Mouse (Mus musculus) megakaryocyte, adult 5-6 weeks (primary cell): Measurements from ENCODE around the gene F2rl1. TPM values are rescaled to one million over a fixed set of nuclear protein-coding genes. Genes with fewer than 3 reads are reported as not detected.
A peak's percentile ranks its signal among the peaks of the same experiment; 100 is the strongest.
"Not testable (repeated sequence)": the region's sequence is repeated elsewhere in the genome, so short reads cannot be mapped to it uniquely, and the experiment has no call there.

Experiments used
- ATAC-seq: 2 replicates; pipeline ENCODE4 v1.8.0; 2016; ENCODE audit warnings: mild to moderate bottlenecking, inconsistent platforms; ENCODE audit not compliant: poor library complexity, severe bottlenecking
- total RNA-seq, 2 experiments: library from RNA; stranded (forward) in 1 of 2; stranded (reverse) in 1 of 2; fragments of 153-499, 151-499 nt in 1 of 2; fragments of 221-1000, 200-1000 nt in 1 of 2; gene quantifications; 2 replicates each; pipeline versions ENCODE4 v1.2.3 to v1.2.4; 2015 to 2017

Gene F2rl1
- total RNA-seq, 2 experiments from 2014 or later, result 0.33 TPM; not detected in 1

DNA sequence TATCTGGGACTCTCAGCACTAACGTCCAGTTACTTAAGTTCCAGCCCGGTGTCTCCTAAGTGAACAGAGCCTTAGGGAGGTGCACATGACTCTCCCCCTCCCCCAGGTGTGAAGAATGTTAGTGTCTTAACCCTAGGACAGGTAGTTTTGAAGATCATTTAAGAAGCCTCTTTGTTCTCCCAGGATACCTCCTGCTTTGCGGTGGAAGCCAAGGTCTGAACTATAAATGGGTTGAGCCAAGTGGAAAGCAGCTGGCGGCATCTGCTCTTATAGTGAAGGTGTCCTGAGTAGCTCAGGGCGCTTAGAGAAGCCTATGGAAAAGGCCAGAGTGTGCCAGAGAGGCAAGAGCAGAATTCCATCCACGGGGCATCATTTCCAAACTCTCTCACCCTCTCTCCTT, 10.0 kb upstream of the F2rl1 start:
- ATAC-seq, result no peak

GRCm38 (mm10) chr13:95534131-95534561, 9.1 kb upstream of the F2rl1 start:
- ATAC-seq, result peak; percentile 80

GRCm38 (mm10) chr13:95533640-95534039, 8.6 kb upstream of the F2rl1 start:
- ATAC-seq, result no peak

DNA sequence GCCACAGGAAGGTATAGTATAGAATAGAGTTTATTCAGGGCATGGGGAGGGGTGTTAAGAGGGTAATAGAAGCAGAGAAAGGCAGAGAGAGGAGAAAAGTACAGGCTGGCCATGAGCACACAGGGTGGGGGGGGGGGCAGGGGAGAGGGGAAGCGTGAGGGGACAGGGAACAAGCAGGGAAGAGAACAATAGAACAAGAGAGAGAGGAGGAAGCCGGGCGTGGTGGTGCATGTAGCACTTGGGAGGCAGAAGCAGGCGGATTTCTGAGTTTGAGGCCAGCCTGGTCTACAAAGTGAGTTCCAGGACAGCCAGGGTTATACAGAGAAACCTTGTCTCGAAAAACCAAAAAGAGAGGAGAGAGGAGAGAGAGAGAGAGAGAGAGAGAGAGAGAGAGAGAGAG, 8.1 kb upstream of the F2rl1 start:
- not testable (repeated sequence) for ATAC-seq

- no peak for ATAC-seq
These were observed 6.4 kb upstream of the F2rl1 start for GRCm38 (mm10) chr13:95531273-95532045.

DNA sequence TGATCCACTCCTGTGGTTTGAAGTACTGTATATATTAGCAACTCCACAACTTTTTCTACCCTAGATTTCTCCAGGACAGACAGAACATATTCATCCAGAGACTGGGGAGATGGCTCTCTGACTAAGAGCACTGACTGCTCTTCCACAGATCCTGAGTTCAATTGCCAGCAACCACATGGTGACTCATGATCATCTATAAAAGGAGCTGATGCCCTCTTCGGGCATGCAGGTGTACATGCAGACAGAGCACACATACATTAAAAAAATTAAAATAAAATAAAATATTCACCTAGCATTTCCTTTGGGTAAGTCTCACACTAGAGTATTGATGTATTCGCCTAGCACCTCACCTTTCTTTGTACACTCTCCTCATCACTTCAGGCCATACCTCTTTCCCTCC, 4.2 kb upstream of the F2rl1 start:
- no peak for ATAC-seq

DNA sequence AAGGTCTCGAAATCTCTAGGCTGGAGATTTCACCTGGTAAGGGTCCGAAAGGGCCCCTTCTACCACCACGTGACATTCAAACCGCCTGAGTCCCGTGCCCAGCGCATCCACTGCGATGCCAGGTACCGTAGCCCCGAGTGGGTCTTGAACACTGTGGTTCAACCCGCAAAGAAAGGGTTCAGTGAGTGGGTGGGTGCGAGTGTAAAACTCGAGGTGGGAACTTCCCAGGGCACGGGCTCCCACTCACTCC, 678 bp downstream of the F2rl1 start:
- peak; percentile 7; the same call in 1 of the 2 replicates for ATAC-seq

GRCm38 (mm10) chr13:95523659-95524423, 1.2 kb downstream of the F2rl1 start:
- peak; percentile 65 for ATAC-seq

GRCm38 (mm10) chr13:95522176-95522575, 2.9 kb downstream of the F2rl1 start:
- no peak for ATAC-seq

DNA sequence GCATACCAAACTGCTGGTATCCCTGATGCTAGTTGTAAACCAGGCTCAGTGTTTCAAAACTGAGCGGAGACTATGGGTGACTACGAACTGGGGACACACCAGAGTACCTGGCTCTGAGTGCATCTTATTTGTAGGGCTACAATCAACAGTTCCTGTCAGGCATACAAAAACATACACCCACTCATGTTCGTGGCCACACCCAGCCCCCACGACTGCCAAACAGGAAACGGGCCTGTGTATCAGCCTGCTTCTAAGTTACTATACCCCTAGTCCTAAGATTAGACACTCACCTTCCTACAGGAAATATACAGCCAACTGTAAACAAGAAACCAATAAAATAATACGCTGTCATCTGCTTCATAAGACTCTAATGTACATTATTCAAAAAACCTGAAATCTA, 4.0 kb downstream of the F2rl1 start:
- ATAC-seq, result no peak

DNA sequence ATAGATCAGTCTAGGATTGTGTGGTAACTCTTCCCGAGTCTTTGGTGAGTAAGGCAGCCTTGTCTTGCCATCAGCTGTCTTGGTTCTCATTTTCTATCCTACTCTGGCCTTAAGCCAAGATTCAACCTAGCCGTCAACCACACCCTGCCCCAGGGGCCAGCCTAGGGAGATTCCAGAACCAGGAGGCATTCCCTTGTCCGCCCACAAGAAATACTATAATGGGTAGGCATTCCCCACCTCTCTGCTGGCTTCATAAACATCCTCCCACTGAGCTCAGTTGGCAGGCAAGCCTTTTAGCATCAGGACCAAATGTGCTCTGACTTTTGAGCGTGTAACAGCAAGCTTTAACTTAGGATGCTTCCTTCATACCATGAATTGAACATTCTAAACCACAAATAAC, 10.3 kb downstream of the F2rl1 start:
- ATAC-seq, result no peak

GRCm38 (mm10) chr13:95510054-95510453, 15.0 kb downstream of the F2rl1 start:
- ATAC-seq, result no peak

GRCm38 (mm10) chr13:95503279-95503917, 21.6 kb downstream of the F2rl1 start:
- ATAC-seq, result no peak

GRCm38 (mm10) chr13:95496601-95497000, 28.4 kb downstream of the F2rl1 start:
- peak; percentile 60 for ATAC-seq

DNA sequence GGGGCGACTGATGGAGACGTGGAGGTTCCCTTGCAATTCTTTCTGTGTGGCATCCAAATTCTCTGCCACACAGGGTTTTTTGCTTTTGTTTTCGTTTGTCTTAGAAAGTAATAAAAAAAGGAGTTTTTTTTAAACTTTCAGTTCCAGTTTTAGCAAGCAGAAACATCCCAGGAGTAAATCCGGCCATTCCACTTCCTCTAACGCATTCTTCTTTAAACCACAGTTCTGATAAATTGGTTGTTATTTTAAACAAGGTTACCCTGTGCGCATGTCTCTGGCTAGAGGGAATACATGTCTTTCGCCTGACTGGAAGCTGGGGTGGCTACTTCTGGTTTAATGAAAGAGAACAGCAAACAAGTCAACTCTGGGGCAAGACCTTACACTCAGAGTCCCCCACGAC, 30.2 kb downstream of the F2rl1 start:
- ATAC-seq, result peak; percentile 65

DNA sequence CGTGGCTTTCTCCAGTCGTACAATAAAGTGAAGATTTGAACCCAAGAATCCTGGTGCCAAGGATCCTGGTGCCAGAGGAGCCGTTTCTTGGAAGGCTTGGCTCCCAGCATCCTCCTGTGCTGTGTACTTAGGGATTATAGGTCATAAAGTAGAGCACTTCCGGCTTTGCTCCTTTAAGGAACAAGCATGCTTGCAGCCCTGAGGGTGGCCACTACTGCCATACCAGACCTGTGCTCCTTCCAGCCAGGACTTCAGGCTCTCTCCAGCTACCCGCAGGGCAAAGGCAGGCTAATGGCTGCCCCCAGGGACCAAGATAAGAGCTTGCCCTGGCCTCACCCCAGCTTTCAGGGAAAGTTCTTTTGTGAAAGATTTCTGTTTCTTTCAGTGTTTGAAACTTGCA, 31.7 kb downstream of the F2rl1 start:
- ATAC-seq, result no peak

DNA sequence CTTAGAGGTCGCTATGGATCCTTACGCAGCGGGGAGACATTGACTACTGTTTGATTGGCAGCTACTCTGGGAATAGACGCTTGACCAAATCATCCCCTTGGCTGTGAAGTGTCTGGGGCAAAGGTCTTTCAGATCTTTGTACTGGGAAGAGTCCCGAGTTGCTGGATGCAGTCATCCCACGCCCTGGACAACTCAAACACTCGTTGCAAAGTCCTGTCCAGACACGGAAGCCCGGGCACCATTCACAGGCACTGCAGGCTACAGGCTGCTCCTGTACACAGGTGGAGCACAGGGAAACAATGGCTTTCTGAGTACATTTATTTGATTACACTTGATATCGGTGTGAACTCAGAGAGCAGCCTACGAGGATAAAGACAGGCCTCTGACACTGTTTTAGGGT, 33.7 kb downstream of the F2rl1 start:
- no peak for ATAC-seq

DNA sequence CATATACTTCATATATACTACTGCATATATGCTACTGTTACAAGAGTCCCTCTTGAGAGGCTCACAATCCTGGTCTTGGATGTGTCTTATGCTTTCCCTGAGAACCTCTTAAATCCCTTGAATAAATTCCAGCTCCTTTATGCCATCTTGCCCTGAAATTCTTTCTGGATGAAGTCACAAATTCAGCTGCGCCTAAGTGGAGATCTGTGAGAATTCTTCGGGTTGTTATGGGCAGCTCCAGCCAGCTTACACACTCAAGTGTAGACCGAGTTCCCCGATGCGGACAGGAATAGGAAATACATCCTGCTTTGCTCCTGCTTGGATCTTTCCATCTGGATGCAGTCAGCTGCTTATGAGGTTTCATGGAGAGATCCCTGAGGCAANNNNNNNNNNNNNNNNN, 40.4 kb downstream of the F2rl1 start:
- no peak for ATAC-seq

DNA sequence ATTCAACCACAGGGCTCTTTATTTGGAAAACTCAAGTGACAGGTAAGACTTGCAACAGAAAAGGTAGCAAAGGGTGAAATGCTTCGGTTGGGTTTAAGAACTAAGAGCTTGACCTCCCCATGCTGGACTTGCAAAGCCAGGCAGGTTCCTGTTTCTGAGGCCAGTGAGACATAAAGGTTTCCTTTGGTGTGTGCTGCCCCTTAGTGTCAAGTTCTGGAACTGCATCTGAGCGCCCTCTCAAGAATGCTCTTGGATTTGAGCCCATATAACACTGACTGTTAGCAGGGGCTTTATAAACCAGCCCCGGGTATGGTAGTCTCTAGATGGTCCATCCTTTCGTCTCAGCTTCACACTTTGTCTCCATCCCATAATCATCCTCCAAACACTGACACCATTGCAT, 43.6 kb downstream of the F2rl1 start:
- ATAC-seq, result peak; percentile 97

GRCm38 (mm10) chr13:95478671-95479413, 46.2 kb downstream of the F2rl1 start, which contains the start of gene S100z:
Gene S100z, minus strand, starts transcription at chr13:95478721.
- no peak for ATAC-seq

- no peak for ATAC-seq
These were observed 47.9 kb downstream of the F2rl1 start for GRCm38 (mm10) chr13:95477173-95477572.
